Mouse (Mus musculus): ENCODE data around the gene Rnf19b.

DNA sequence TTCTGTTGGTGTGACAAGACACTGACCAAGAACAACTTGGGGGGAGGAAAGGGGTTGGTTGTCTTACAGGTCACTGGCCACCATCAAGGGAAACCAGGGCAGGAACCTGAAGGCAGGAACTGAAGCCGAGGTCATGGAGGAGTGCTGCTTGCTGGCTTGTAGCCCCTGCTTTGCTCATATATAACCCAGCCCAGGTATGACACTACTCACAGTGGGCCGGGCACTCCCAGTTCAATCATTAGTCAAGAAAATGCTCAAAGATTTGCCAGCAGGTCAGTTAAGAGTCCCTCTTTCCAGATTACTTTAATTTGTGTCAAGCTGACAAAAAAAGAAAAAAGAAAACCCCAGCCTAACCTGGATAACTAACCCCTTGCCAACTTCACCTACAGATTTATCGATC, 32.4 kb upstream of the Rnf19b start:
- TF ChIP-seq CTCF (IDR thresholded peaks at IDR 0.05; ENCODE audit: insufficient read depth, low read length) (no peak), POLR2A (IDR thresholded peaks at IDR 0.05; ENCODE audit: borderline replicate concordance, extremely low read depth, low read depth, low read length) (no peak)
